Mouse (Mus musculus) kidney, postnatal 0 days (tissue): Measurements from ENCODE around the gene Fsd1l. TPM values are rescaled to one million over a fixed set of nuclear protein-coding genes. Genes with fewer than 3 reads are reported as not detected.
A peak's percentile ranks its signal among the peaks of the same experiment; 100 is the strongest.
"Not testable (repeated sequence)": the region's sequence is repeated elsewhere in the genome, so short reads cannot be mapped to it uniquely, and the experiment has no call there.

ENCODE experiments used
- ATAC-seq: fragments of 200-750 bp; cut with Nextera tagmentation; replicated peaks from 2 replicates; pipeline ENCODE4 v1.8.0; 2017; ENCODE audit warnings: low read depth, moderate number of reproducible peaks, moderate TSS enrichment, moderate library complexity; ENCODE audit not compliant: low FRiP score
- DNase-seq: peaks from one replicate; pipeline ENCODE4 v3.0.0-alpha.2; 2016; ENCODE audit warnings: low spot score
- H3K27ac ChIP-seq: fragments of 300-500 bp; sonication (generic); 2 replicates; pipeline ENCODE4 v1.5.1; 2014; ENCODE audit warnings: mild to moderate bottlenecking
- H3K27me3 ChIP-seq: fragments of 300-500 bp; sonication (generic); 2 replicates; pipeline ENCODE4 v1.6.1; 2014; ENCODE audit warnings: low read length, mixed read lengths; ENCODE audit not compliant: insufficient read depth
- H3K36me3 ChIP-seq: fragments of 300-500 bp; sonication (generic); 2 replicates; pipeline ENCODE4 v1.6.1; 2014; ENCODE audit warnings: low read length, mixed read lengths; ENCODE audit not compliant: insufficient read depth
- H3K4me1 ChIP-seq: fragments of 300-500 bp; sonication (generic); replicated peaks from 2 replicates; pipeline ENCODE4 v1.6.1; 2014; ENCODE audit warnings: antibody characterized with exemption, low read length, mixed read lengths; ENCODE audit not compliant: insufficient read depth
- H3K4me2 ChIP-seq: fragments of 300-500 bp; sonication (generic); 2 replicates; pipeline ENCODE4 v1.6.1; 2014; ENCODE audit warnings: mild to moderate bottlenecking, low read length, moderate library complexity, mixed read lengths
- H3K4me3 ChIP-seq: fragments of 300-500 bp; sonication (generic); replicated peaks from 2 replicates; pipeline ENCODE4 v1.5.1; 2014; ENCODE audit warnings: low read depth, low read length
- H3K9ac ChIP-seq: fragments of 300-500 bp; sonication (generic); 2 replicates; pipeline ENCODE4 v1.6.1; 2014; ENCODE audit warnings: low read depth, low read length
- H3K9me3 ChIP-seq: fragments of 300-500 bp; sonication (generic); replicated peaks from 2 replicates; pipeline ENCODE4 v1.6.1; 2016; ENCODE audit warnings: low read length, inconsistent platforms, mixed read lengths
- CTCF ChIP-seq: IDR thresholded peaks from 2 replicates; pipeline ENCODE4 v1.5.1; 2016; ENCODE audit warnings: antibody characterized with exemption, low read depth, mild to moderate bottlenecking, moderate library complexity
- WGBS: fragments of 180-500 bp; shearing (Covaris S2); extraction: QIAGEN DNeasy Blood & Tissue Kit; methylation state at CpG from one replicate; pipeline ENCODE4 v1.1.7; 2014; 5-methylcytosine and 5-hydroxymethylcytosine counted together
- polyA plus RNA-seq: library from polyadenylated mRNA; unstranded; fragments of >200 nt; fragmentation: Nextera tagmentation; extraction: Ambion mirVana; gene quantifications from 2 replicates; pipeline ENCODE4 v1.2.1, GENCODE M21; 2015

The Fsd1l gene
- polyA plus RNA-seq, 1 experiment from 2014 or later = 5.0 TPM

DNA sequence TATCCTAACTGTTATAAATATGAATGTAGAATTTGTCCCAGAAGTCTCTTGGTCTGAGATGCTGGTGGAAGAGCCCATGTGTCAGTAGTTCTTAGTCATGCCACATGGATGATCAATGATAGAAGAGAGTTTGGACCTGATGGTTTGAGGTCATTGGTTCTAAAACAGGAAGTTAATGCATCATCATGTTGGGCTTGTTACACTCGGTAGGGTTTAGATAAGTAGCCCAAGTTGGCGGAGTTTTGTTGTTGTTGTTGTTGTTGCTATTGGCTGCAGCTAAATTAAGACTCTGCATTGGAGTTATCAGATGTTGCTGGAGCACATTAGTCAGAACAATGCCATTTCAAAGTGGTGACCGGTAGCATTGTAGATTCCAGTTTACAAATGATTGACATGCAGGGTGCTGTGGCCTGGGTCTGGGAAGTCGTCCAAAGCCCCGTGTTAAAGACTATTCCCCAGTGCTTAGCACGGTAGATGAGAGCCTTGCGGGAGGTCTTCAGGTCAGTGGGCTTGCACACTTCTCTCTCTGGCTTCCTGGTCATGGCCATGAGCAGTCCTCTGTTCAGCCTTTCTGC, 7.4 kb downstream of the Fsd1l start:
- Histone ChIP-seq H3K4me1 (no peaks in the 10 kb centered on the region), H3K27me3 (no peaks in the 10 kb centered on the region), H3K27ac (no peak overlapping the region), H3K36me3 (no peaks in the 10 kb centered on the region), H3K4me3 (no peak overlapping the region), H3K4me2 (no peak overlapping the region), H3K9me3 (peaks cover 6% of the 10 kb centered on the region; the same call in 1 of the 2 replicates), H3K9ac (no peak overlapping the region)
- ATAC-seq (no peak), DNase-seq (no peak)
- 65% methylated on average over 7 of the region's 7 CpGs for WGBS
- no peak for TF ChIP-seq CTCF

DNA sequence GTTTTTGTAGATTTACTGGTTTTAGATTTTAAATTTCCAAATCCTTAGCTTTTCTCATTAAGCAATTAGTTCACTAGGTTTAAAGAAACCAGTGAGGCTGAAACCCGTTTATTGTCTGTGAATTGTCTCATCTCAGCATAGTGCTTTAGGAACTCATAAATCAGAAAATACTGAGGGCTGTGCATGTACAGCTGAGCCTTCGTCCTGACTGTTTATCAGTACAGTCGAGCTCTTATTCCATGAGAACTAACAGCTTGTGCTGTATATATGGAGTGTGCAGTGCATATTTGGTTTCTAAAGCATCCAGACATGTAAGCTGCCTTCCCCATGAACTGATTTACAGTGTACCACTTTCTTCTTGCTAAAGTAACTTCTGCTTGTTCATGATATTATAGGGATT, 26.8 kb downstream of the Fsd1l start:
- no peak for ATAC-seq
- no peak for TF ChIP-seq CTCF
- 23% methylated on average over 3 of the region's 3 CpGs for WGBS
- H3K36me3 ChIP-seq = 0 out of 2 replicates have a peak, but pooled peaks cover 4% of the 10 kb centered on the region
- no peak overlapping the region for H3K9ac ChIP-seq
- H3K27ac ChIP-seq = no peak overlapping the region
- H3K4me1 ChIP-seq = no peaks in the 10 kb centered on the region
- H3K4me3 ChIP-seq = no peak overlapping the region
- H3K27me3 ChIP-seq = no peaks in the 10 kb centered on the region
- no peak overlapping the region for H3K4me2 ChIP-seq
- peak; percentile 12 for DNase-seq
- H3K9me3 ChIP-seq = no peaks in the 10 kb centered on the region

GRCm38 (mm10) chr4:53660711-53661110, 29.4 kb downstream of the Fsd1l start:
- ATAC-seq (no peak), DNase-seq (no peak)

GRCm38 (mm10) chr4:53682092-53682491, 50.8 kb downstream of the Fsd1l start:
- H3K27ac ChIP-seq = no peak overlapping the region
- no peaks in the 10 kb centered on the region for H3K27me3 ChIP-seq
- WGBS = 67% methylated on average over 8 of the region's 8 CpGs
- DNase-seq = no peak
- TF ChIP-seq CTCF = no peak
- no peaks in the 10 kb centered on the region for H3K4me1 ChIP-seq
- H3K4me3 ChIP-seq = no peak overlapping the region
- no peaks in the 10 kb centered on the region for H3K9me3 ChIP-seq
- H3K36me3 ChIP-seq = 0 out of 2 replicates have a peak, but pooled peaks cover 4% of the 10 kb centered on the region
- no peak overlapping the region for H3K9ac ChIP-seq
- H3K4me2 ChIP-seq = no peak overlapping the region
- no peak for ATAC-seq

More at GRCm38 (mm10) chr4:53660711-53661110, 29.4 kb downstream of the Fsd1l start:
- Histone ChIP-seq H3K9ac (no peak overlapping the region), H3K4me1 (no peaks in the 10 kb centered on the region), H3K4me2 (no peak overlapping the region), H3K9me3 (no peaks in the 10 kb centered on the region), H3K27me3 (no peaks in the 10 kb centered on the region), H3K27ac (no peak overlapping the region), H3K4me3 (no peak overlapping the region), H3K36me3 (no peaks in the 10 kb centered on the region)
- TF ChIP-seq CTCF = no peak

GRCm38 (mm10) chr4:53688965-53689364, 57.7 kb downstream of the Fsd1l start:
- ATAC-seq = no peak
- Histone ChIP-seq H3K27me3 (no peaks in the 10 kb centered on the region), H3K4me2 (no peak overlapping the region), H3K27ac (no peak overlapping the region), H3K9me3 (no peaks in the 10 kb centered on the region), H3K9ac (no peak overlapping the region), H3K36me3 (0 out of 2 replicates have a peak, but pooled peaks cover 1% of the 10 kb centered on the region), H3K4me1 (no peaks in the 10 kb centered on the region), H3K4me3 (no peak overlapping the region)
- DNase-seq = no peak
- 90% methylated on average over 4 of the region's 4 CpGs for WGBS
- no peak for TF ChIP-seq CTCF

DNA sequence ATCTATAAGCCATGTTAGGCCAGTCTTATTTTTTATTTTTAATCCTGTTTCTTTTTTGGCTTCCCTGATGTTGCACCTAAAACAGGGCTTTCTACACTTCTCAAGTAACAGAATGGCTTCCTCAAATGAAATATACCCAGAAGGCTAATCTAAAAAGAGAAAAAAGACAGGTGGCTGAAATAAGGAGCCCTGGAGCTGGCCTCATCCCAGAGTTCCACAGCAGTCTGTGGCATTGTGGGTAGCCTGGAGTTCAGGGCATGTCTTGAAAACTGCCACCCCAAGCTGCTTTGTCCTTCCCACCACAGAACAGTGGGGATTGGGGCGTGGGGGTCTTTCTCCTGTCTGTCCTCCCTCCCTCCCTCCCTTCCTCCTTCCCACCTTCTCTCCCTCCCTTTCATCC, 60.1 kb downstream of the Fsd1l start:
- Histone ChIP-seq H3K9me3 (no peaks in the 10 kb centered on the region), H3K9ac (no peak overlapping the region), H3K4me2 (no peak overlapping the region), H3K27me3 (no peaks in the 10 kb centered on the region), H3K4me1 (no peaks in the 10 kb centered on the region), H3K27ac (no peak overlapping the region), H3K4me3 (no peak overlapping the region), H3K36me3 (0 out of 2 replicates have a peak, but pooled peaks cover 5% of the 10 kb centered on the region)
- 73% methylated on average over 1 of the region's 1 CpGs for WGBS
- ATAC-seq = no peak
- no peak for DNase-seq
- no peak for TF ChIP-seq CTCF

DNA sequence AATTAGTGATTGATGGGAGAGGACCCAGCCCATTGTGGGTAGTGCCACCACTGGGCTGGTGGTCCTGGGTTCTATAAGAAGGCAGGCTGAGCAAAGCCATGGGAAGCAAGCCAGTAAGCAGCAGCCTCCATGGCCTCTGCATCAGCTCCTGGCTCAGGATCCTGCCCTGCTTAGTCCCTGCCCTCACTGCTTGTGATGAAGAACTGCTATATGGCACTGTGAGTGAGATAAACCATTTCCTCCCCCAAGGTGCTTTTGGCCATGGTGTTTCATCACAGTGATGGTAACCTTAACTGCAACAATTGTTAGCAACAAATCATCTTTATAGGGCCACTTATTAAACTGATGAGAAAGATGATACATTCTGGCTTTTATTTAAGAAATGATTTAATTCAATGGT, 77.9 kb downstream of the Fsd1l start:
- not testable (repeated sequence) for ATAC-seq, H3K4me1 ChIP-seq

More for the DNA sequence above, 77.9 kb downstream of the Fsd1l start:
- not testable (repeated sequence) for H3K27me3 ChIP-seq, DNase-seq, H3K9me3 ChIP-seq, H3K9ac ChIP-seq, H3K4me3 ChIP-seq, H3K27ac ChIP-seq, H3K4me2 ChIP-seq, H3K36me3 ChIP-seq
